Mouse (Mus musculus): ENCODE measurements at regions not wholly inside any gene's neighbourhood (a gene's known extent, or its start where the extent isn't known, plus 50 kb on each side); places are given as distances from the start of the nearest gene placed in this dataset.

DNA sequence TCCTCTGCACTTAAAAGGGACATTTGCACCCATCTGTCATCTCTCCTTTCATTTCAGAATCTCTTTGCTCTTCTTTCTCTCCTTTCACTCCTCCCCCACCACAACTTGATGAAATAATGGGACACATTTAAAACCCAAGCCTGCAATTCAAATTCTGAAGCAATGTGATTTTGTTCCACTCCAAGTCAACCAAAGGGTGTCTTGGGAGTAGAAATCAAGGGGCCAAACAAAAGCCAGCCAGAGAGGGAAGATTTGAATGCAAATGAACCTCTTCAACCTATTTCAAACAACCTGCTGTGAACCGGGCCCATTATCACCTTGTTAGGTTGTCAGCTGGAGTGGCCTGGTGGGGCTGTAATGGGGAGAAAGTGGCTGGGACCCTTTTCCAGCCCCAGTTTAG lies 362.0 kb upstream of the Camk1g start:
- H3K4me1 ChIP-seq (replicated peaks): peaks cover 57% of the 10 kb centered on the region
- H3K9me3 ChIP-seq: no peaks in the 10 kb centered on the region
- H3K27me3 ChIP-seq (ENCODE audit: insufficient read depth, poor library complexity, severe bottlenecking): no peaks in the 10 kb centered on the region
- H3K36me3 ChIP-seq: no peaks in the 10 kb centered on the region
- no peak overlapping the region for H3K4me3 ChIP-seq
- DNase-seq (ENCODE audit: low spot score): no peak
- H3K27ac ChIP-seq: peak overlapping the region; percentile 73
- 5% methylated on average over 1 of the region's 1 CpGs for WGBS

DNA sequence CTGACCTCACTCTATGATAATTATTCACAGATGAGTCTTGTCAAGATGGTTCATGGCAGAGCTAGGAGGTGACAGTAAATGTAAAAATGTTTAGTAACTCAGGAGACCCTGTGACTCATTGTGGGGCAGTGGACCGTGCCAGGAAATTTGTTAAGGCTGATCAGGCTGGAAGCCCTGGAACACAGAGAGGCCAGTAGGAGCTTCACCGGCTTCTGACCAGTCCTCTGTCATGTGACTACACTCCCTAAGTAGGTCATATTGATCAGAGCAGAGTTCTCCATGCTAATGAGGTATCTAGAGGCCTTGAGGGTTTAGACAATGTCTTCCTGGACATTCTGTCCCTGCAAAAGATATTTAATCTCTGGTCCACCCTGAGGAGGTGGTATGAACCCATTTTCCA lies 351.8 kb upstream of the Camk1g start:
- no peak overlapping the region for H3K27ac ChIP-seq
- no peak for DNase-seq (ENCODE audit: low spot score)
- no peaks in the 10 kb centered on the region for H3K9me3 ChIP-seq
- H3K4me1 ChIP-seq (replicated peaks): peaks cover 13% of the 10 kb centered on the region
- no peaks in the 10 kb centered on the region for H3K27me3 ChIP-seq (ENCODE audit: insufficient read depth, poor library complexity, severe bottlenecking)
- H3K4me3 ChIP-seq: no peak overlapping the region
- no peaks in the 10 kb centered on the region for H3K36me3 ChIP-seq
- WGBS: 58% methylated on average over 2 of the region's 2 CpGs

DNA sequence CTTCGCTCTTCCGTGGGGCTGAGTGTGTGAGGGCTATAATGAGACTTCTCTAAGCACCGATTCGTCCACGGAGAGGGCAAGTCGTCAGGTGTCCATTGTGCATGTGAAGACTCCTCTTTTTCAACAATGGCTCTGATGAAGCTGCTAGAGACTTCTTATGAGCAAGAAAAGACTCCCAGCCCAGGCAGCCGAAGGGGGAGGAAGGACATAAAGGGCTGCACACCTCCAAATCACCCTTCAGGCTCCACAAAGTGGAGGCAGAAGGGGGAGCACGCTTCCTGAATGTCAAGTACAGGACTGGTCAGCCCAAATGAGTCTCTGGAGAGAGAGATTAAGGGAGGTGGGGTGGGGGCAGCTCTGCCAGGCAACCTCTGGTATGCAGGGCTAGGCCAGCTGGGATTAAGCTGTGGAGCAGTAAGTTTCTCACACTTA lies 350.3 kb upstream of the Camk1g start:
- no peak overlapping the region for H3K27ac ChIP-seq
- no peaks in the 10 kb centered on the region for H3K27me3 ChIP-seq (ENCODE audit: insufficient read depth, poor library complexity, severe bottlenecking)
- no peaks in the 10 kb centered on the region for H3K9me3 ChIP-seq
- no peak overlapping the region for H3K4me3 ChIP-seq
- WGBS: 65% methylated on average over 8 of the region's 8 CpGs
- peaks cover 13% of the 10 kb centered on the region for H3K4me1 ChIP-seq (replicated peaks)
- H3K36me3 ChIP-seq: no peaks in the 10 kb centered on the region
- no peak for DNase-seq (ENCODE audit: low spot score)

DNA sequence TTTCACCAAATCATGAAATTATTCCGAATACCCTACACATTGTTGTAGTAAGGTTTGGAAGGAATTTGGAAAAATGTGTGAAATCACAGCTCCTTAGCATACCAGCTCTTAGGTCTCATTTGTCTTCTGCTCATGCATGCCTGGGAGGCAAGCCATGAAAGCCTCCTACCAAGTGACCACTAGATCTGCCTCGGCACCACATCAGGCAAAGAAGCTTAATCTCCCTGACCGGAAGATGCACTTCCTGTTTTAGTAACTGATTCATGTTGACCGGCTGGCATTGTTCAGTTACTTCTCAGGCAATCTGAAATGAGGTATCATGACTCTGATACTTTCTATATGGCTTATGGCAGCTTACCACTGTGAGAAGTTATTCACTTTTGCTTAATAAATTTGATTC lies 345.2 kb upstream of the Camk1g start:
- 82% methylated on average over 4 of the region's 4 CpGs for WGBS
- H3K27me3 ChIP-seq (ENCODE audit: insufficient read depth, poor library complexity, severe bottlenecking): no peaks in the 10 kb centered on the region

DNA sequence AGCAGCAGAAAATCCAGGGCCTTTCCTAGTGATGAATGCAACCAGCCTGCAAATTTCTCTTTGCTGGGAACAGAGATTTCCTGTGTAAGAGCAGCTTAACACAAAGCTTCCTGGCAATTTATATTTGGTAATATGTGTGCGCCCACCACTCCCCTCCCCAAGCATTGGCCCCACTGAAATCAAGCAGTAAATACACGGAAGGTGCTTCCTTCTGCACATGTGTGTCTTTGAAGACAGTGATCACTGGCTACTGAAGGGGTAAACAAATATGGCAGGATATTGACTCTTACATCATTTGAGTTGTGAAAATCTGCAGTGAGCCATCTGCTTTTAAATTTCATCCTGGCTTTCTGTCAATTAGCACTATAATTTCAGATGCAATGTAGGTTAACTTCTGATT lies 344.5 kb upstream of the Camk1g start:
- Histone ChIP-seq H3K9me3 (no peaks in the 10 kb centered on the region), H3K4me1 (replicated peaks) (no peaks in the 10 kb centered on the region), H3K27ac (no peak overlapping the region), H3K36me3 (no peaks in the 10 kb centered on the region), H3K4me3 (no peak overlapping the region), H3K27me3 (ENCODE audit: insufficient read depth, poor library complexity, severe bottlenecking) (no peaks in the 10 kb centered on the region)
- DNase-seq (ENCODE audit: low spot score): no peak
- 77% methylated on average over 2 of the region's 2 CpGs for WGBS

More for the DNA sequence above, 345.2 kb upstream of the Camk1g start:
- no peak overlapping the region for H3K4me3 ChIP-seq
- no peaks in the 10 kb centered on the region for H3K9me3 ChIP-seq
- H3K4me1 ChIP-seq (replicated peaks): peaks cover under 1% of the 10 kb centered on the region; the same call in 1 of the 2 replicates
- no peaks in the 10 kb centered on the region for H3K36me3 ChIP-seq
- DNase-seq (ENCODE audit: low spot score): no peak
- H3K27ac ChIP-seq: no peak overlapping the region

DNA sequence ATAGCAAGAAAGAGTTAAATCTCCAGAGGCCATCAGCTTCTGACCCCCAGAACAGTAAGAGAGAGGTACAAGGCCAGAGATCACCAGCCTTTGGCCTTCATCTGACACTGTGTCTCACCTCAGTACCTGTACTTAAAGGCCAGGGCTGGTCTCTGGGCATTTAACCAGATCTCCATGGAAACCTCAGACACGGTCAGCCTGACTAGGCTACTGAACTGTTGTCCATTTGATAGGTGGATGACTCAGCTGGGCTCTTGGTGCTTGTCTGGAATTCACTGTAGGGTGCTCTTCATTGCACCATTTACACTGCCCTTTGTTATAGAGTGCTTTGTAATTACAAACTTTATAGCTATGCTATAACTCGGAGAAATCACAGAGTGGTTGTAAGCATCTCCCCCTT lies 335.1 kb upstream of the Camk1g start:
- Histone ChIP-seq H3K27me3 (ENCODE audit: insufficient read depth, poor library complexity, severe bottlenecking) (peaks cover 15% of the 10 kb centered on the region), H3K4me1 (replicated peaks) (peaks cover 25% of the 10 kb centered on the region), H3K9me3 (no peaks in the 10 kb centered on the region), H3K27ac (no peak overlapping the region), H3K36me3 (no peaks in the 10 kb centered on the region), H3K4me3 (no peak overlapping the region)
- DNase-seq (ENCODE audit: low spot score): peak; percentile 9
- WGBS: 42% methylated on average over 2 of the region's 2 CpGs

DNA sequence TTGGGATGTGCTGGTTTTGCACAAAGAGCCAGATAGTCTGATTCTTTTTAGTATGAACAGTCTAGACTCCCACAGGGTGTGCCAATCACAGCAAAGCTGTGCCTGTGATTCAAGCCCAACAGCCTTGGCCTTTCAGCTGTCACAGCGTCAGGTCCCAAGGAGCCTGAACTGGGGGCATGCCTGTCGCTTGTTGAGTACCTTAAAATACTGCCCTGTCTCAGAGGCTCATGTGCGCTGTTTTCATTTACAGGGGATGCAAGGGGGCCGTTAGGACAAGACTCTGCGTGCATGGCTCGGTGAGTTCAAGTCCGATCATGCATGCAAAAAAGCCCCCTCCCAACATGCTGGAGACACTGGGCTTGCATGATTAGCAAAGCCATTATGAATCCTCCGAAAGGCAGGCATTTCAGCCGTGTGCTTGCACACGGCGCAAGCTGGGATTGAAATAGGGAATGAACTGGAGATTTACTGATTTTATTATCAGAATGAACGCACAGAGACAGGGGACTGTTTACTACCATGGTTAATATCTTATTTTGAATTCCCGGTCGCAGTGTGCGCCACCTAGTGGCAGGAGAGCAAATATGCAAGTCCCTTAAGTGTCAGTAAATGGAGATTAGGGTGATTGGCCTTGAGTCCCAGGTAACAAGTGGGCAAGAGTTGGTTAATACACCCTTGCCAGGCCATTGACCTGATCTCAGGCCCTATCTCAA lies 332.8 kb upstream of the Camk1g start:
- Histone ChIP-seq H3K9me3 (no peaks in the 10 kb centered on the region), H3K4me3 (peak overlapping the region; percentile 47), H3K27ac (peak overlapping the region; percentile 70), H3K27me3 (ENCODE audit: insufficient read depth, poor library complexity, severe bottlenecking) (peaks cover 15% of the 10 kb centered on the region), H3K4me1 (replicated peaks) (peaks cover 25% of the 10 kb centered on the region), H3K36me3 (no peaks in the 10 kb centered on the region)
- WGBS: 21% methylated on average over 15 of the region's 15 CpGs
- peak; percentile 68 for DNase-seq (ENCODE audit: low spot score)

DNA sequence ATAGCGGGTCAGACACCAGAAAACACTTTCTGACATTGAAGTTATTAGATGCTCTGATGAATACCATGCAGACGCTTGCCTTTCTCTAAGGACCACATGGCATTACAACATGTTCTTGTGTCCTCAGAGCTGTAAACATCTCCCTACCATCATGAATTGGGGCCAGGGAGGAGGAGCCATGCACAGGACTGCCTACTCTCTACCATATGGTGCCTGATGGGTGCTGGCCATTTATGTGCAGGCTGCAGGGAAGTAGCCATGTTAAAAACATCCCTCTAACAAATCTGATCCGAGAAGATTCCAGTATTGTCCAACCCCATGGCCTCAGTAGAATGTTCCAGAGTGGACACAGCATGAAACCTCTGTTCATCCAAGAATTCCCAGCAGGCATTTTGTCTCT lies 330.1 kb upstream of the Camk1g start:
- peaks cover 15% of the 10 kb centered on the region for H3K27me3 ChIP-seq (ENCODE audit: insufficient read depth, poor library complexity, severe bottlenecking)
- no peaks in the 10 kb centered on the region for H3K36me3 ChIP-seq
- H3K4me3 ChIP-seq: no peak overlapping the region
- 84% methylated on average over 3 of the region's 3 CpGs for WGBS
- H3K27ac ChIP-seq: no peak overlapping the region
- no peaks in the 10 kb centered on the region for H3K9me3 ChIP-seq
- DNase-seq (ENCODE audit: low spot score): no peak
- H3K4me1 ChIP-seq (replicated peaks): peaks cover 19% of the 10 kb centered on the region

DNA sequence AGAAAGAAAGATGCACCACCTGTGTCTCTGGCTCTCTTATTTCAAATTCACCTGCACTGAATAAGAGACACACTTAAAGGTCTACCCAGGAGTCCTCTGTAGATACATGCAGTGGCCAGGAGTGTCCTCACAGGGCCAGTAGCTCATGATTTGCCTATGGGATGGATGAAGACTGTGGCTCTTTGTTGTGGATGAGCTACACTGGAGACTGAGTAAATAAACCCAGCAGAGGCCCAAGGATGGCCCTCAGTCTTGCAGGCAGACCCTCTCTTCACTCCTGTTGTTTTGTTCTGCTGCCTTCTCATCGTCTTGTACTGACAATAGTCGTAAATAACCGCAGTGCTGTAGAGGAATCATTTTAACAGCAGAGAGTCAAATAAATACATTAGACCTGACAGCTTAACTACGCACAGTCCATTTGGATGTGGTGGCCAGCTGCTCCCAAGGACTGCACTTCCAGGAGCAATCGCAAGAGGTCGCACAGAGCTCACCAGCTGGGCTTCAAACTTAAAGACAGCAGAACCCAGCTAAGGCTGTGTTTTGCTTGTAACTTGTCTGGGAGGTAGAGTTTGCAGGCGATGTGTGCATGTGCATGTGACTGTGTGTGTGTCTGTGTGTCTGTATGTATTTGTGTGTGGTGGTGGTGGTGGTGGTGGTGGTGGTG lies 328.6 kb upstream of the Camk1g start:
- no peaks in the 10 kb centered on the region for H3K36me3 ChIP-seq
- peak overlapping the region; percentile 43 for H3K27ac ChIP-seq
- H3K4me1 ChIP-seq (replicated peaks): peaks cover 16% of the 10 kb centered on the region
- H3K9me3 ChIP-seq: no peaks in the 10 kb centered on the region
- no peak overlapping the region for H3K4me3 ChIP-seq
- peaks cover 15% of the 10 kb centered on the region for H3K27me3 ChIP-seq (ENCODE audit: insufficient read depth, poor library complexity, severe bottlenecking)
- DNase-seq (ENCODE audit: low spot score): peak; percentile 84
- WGBS: 18% methylated on average over 7 of the region's 7 CpGs

DNA sequence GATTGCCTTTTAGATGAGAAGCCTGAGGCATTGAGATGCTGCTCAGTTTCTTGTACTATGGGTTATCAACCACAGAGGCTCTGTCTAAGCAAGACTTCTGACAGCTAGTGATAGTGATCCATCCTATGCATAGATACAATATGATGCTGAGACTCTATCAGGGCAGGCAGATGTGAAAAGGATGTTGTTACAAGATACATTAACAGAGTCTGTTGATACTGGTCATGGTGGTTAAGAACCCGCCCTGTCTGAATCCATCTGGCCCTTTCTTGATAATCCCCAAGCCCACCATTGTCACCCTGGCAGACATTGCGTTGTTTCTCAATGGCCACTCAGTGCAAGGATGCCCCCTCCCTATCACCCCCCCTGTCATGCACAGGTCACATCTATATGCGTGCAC lies 327.8 kb upstream of the Camk1g start:
- WGBS: 91% methylated on average over 3 of the region's 3 CpGs
- Histone ChIP-seq H3K9me3 (no peaks in the 10 kb centered on the region), H3K27ac (no peak overlapping the region; the same call in 1 of the 2 replicates), H3K36me3 (no peaks in the 10 kb centered on the region), H3K27me3 (ENCODE audit: insufficient read depth, poor library complexity, severe bottlenecking) (peaks cover 15% of the 10 kb centered on the region), H3K4me3 (no peak overlapping the region), H3K4me1 (replicated peaks) (peaks cover 18% of the 10 kb centered on the region)
- DNase-seq (ENCODE audit: low spot score): no peak

DNA sequence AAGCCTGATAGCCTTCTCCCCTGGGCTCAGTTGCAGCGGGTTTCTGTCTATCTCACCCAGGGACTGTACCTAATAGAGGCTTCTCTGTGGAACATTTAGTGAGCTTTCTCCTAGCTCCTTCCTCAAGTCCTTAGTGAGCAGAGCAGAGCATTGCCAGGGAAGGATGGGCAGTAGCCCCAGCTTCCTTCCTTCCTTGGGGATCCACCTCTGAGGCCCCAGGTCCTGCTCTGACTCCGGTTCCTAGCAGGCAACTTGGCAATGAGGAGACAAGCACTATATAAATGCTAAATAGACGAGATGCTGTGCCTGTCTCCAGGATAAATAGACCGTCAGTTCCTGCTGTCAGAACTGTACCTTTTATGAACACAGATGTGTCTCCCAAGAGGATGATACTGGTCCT lies 326.9 kb upstream of the Camk1g start:
- Histone ChIP-seq H3K27me3 (ENCODE audit: insufficient read depth, poor library complexity, severe bottlenecking) (peaks cover 13% of the 10 kb centered on the region), H3K36me3 (no peaks in the 10 kb centered on the region), H3K4me1 (replicated peaks) (peaks cover 16% of the 10 kb centered on the region), H3K9me3 (no peaks in the 10 kb centered on the region), H3K27ac (no peak overlapping the region), H3K4me3 (no peak overlapping the region)
- DNase-seq (ENCODE audit: low spot score): no peak
- WGBS: 64% methylated on average over 4 of the region's 4 CpGs

DNA sequence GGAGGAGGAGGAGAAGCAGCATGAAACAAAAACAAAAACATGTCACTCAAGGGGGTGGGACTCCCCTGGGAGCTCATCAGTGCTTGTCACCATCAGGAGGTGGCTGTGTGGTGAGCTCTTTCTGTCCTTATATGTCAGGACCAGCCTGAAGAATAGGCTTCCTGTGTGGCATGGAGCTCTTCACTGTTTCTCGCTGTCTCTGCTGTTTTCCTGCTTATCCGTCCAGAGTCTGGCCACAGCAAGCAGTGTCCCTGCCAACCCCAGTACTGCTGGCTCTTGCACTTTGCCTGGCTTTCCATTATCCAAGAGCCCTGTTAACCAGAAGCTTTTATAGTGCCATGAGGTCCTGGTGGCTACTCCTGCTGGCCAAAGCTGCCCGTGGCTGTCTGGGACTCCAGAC lies 322.9 kb upstream of the Camk1g start:
- Histone ChIP-seq H3K27ac (0 out of 2 replicates have a peak overlapping the region, but pooled peaks have one; percentile 35), H3K36me3 (no peaks in the 10 kb centered on the region), H3K27me3 (ENCODE audit: insufficient read depth, poor library complexity, severe bottlenecking) (no peaks in the 10 kb centered on the region; the same call in 1 of the 2 replicates), H3K9me3 (no peaks in the 10 kb centered on the region), H3K4me1 (replicated peaks) (peaks cover 12% of the 10 kb centered on the region), H3K4me3 (no peak overlapping the region)
- WGBS: 18% methylated on average over 3 of the region's 3 CpGs
- DNase-seq (ENCODE audit: low spot score): no peak

DNA sequence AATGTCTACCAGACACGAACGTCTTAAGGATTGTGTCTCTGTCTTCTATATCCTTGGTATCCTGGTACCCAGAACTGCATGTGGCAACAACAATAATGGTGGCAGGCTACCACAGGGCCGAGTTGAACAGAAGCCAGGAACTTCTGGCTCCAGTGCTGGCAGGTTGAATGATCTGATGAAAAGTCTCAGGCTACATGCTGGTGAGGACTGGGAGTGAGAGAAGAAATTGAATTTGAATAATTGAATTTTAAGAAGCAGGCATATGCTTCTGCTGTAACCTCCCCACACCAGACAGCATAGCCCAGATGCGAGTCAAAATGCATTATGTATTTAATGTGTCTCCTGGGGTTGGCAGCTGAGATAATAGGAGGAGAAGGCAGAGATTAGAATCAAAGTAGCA lies 319.5 kb upstream of the Camk1g start:
- peaks cover 12% of the 10 kb centered on the region for H3K4me1 ChIP-seq (replicated peaks)
- no peaks in the 10 kb centered on the region for H3K9me3 ChIP-seq
- DNase-seq (ENCODE audit: low spot score): no peak
- H3K36me3 ChIP-seq: no peaks in the 10 kb centered on the region
- H3K27ac ChIP-seq: no peak overlapping the region
- no peaks in the 10 kb centered on the region; the same call in 1 of the 2 replicates for H3K27me3 ChIP-seq (ENCODE audit: insufficient read depth, poor library complexity, severe bottlenecking)
- 63% methylated on average over 4 of the region's 4 CpGs for WGBS
- no peak overlapping the region for H3K4me3 ChIP-seq
